Mouse (Mus musculus): ENCODE measurements at regions not wholly inside any gene's neighbourhood (a gene's known extent, or its start where the extent isn't known, plus 50 kb on each side); places are given as distances from the start of the nearest gene placed in this dataset.

DNA sequence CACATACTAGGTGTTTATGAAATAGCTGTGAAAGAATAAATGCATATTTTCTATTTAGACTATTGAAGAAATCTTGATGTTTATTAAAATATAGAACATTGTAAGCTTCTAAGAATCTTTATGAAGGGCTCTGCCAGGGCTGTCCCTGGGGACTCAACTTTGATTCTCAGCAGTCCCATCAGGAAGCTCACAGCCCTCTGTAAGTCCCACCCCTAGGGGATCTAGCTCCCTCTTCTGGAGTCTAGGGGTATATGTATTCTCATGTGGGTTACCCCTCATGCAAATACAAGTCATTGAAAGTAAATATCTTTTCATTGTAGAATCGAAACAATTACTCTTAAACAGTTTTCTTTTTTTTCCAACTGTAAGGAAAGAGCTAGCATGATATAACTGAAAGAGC, 521.6 kb downstream of the Nfib start:
- WGBS: 94% methylated on average over 1 of the region's 1 CpGs
- H3K27me3 ChIP-seq: no peaks in the 10 kb centered on the region
- no peak for ATAC-seq (ENCODE audit: insufficient number of reproducible peaks, insufficient read depth, low FRiP score, low TSS enrichment, low read depth)
- H3K4me2 ChIP-seq: no peak overlapping the region
- no peak overlapping the region for H3K9ac ChIP-seq
- no peak overlapping the region for H3K27ac ChIP-seq
- no peaks in the 10 kb centered on the region for H3K36me3 ChIP-seq
- no peak overlapping the region for H3K4me3 ChIP-seq
- H3K9me3 ChIP-seq: no peaks in the 10 kb centered on the region
- H3K4me1 ChIP-seq: no peaks in the 10 kb centered on the region

DNA sequence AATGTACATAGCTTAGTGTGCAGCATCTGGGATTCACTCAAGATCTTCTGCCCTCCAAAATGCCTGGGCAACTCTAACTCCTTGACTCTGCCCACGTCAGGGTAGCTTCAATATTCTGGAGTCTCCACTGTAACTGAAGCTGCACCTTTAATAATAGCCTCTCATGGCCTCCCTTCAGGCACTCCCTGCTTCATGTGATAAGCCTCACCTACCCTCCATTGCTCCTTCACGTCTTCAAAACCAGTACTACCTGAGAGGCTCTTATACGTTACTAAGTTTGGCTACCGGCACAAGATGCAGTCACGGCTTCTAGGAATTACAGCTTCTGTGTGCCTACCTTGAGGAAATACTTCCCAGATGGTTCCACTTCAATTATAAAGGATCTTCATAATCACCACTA, 527.4 kb downstream of the Nfib start:
- Histone ChIP-seq H3K9ac (no peak overlapping the region), H3K36me3 (no peaks in the 10 kb centered on the region), H3K4me3 (no peak overlapping the region), H3K27ac (no peak overlapping the region), H3K4me2 (no peak overlapping the region), H3K4me1 (peaks cover 17% of the 10 kb centered on the region), H3K27me3 (no peaks in the 10 kb centered on the region), H3K9me3 (no peaks in the 10 kb centered on the region)
- ATAC-seq (ENCODE audit: insufficient number of reproducible peaks, insufficient read depth, low FRiP score, low TSS enrichment, low read depth): no peak
- WGBS: 67% methylated on average over 5 of the region's 5 CpGs

DNA sequence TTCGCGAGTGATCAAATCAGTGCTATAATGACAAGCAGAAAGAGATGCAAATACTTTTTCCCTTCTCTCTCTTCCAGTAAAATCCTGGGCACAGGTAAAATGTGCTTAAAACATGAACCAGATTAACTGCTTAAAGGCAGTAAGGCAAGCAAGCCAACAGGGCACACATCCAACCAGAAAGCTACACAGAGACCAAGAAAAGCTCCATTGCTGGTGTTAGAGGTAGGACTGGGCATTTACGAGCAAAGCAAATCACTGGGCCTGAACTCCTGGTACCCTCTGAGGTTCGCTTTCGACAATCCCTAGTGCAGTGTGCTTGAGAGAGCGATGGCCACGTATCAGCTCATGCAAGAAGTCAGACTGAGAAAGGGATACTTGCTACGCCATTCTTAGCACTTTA, 528.8 kb downstream of the Nfib start:
- Histone ChIP-seq H3K9me3 (no peaks in the 10 kb centered on the region), H3K9ac (no peak overlapping the region), H3K4me1 (peaks cover 20% of the 10 kb centered on the region), H3K36me3 (no peaks in the 10 kb centered on the region), H3K4me2 (no peak overlapping the region), H3K27ac (no peak overlapping the region), H3K27me3 (no peaks in the 10 kb centered on the region), H3K4me3 (no peak overlapping the region)
- 94% methylated on average over 8 of the region's 8 CpGs for WGBS
- ATAC-seq (ENCODE audit: insufficient number of reproducible peaks, insufficient read depth, low FRiP score, low TSS enrichment, low read depth): no peak

DNA sequence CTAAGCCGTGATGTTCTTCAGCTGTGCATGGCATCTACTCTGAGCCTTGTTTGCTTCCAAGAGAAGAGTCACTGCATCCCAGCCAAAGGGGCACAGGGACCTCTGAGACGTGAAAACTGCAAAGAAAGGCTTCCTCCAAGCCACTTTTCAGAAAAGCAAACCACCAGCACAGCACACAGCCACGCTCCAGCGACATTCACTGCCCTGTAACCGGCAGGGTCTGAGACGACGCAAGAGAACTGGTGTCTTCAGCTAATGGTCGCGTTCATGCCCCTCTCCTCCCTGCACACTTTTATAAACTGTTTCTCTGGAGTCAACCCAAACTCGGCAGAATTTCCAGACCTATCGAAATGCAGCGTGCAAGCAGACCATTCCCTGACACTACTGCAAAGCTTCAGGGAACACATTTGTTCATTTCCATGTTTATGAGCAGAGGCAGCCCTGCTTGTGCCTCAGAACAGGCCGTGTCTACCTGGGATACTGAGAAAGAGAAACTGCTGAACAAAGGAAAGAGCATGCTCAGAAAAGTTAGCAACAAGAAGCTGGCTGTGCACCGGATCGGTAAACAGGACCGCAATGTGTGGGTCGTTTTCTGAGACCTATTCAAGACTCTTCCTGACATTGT, 532.0 kb downstream of the Nfib start:
- H3K27me3 ChIP-seq: no peaks in the 10 kb centered on the region
- no peaks in the 10 kb centered on the region for H3K36me3 ChIP-seq
- peaks cover 20% of the 10 kb centered on the region for H3K4me1 ChIP-seq
- 68% methylated on average over 17 of the region's 17 CpGs for WGBS
- no peak for ATAC-seq (ENCODE audit: insufficient number of reproducible peaks, insufficient read depth, low FRiP score, low TSS enrichment, low read depth)
- no peaks in the 10 kb centered on the region for H3K9me3 ChIP-seq
- peak overlapping the region; percentile 68 for H3K27ac ChIP-seq
- H3K4me3 ChIP-seq: no peak overlapping the region
- peak overlapping the region; percentile 21; the same call in 1 of the 2 replicates for H3K9ac ChIP-seq
- H3K4me2 ChIP-seq: no peak overlapping the region

DNA sequence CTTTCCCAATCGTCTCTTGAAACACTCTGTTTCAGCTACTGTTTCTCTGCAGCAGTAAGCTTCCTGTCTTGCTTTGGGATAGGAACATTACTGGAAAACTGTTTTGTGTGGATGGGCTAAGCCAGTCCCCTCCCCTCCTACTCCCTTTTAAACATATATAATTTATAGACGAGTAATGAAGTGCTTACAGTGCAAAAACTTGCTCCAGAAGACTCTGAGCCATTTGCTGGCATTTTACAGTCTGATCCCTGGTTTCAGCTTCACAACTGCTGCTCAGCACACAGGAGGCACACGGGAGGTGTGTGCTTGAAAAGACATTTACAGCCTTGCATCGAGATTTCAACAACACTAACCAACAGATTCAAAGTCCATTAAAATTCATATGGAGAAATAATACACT, 534.6 kb downstream of the Nfib start:
- ATAC-seq (ENCODE audit: insufficient number of reproducible peaks, insufficient read depth, low FRiP score, low TSS enrichment, low read depth): no peak

DNA sequence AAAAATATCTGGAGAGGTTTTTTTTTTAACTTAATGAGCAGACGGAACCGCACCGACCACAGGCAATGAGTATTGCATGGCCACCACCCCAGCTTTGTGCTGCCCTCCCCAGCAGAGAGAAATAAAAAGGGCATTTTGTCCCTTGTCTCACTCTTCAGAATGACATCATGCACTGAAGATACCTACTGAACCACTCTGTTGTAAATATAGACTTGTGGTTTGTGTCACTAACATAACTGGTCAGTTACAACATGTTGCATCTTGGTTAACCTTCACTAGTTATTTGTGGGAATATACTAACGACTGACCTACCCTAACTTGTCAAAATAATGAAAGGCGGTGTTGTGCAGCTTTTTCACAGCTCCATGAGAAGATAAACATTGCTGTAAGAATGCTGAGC, 537.5 kb downstream of the Nfib start:
- H3K4me3 ChIP-seq: no peak overlapping the region
- H3K36me3 ChIP-seq: no peaks in the 10 kb centered on the region
- H3K27me3 ChIP-seq: no peaks in the 10 kb centered on the region
- no peak overlapping the region for H3K27ac ChIP-seq
- WGBS: 88% methylated on average over 5 of the region's 5 CpGs
- no peak overlapping the region for H3K9ac ChIP-seq
- no peak overlapping the region for H3K4me2 ChIP-seq
- no peaks in the 10 kb centered on the region for H3K9me3 ChIP-seq
- H3K4me1 ChIP-seq: peaks cover 19% of the 10 kb centered on the region
- no peak for ATAC-seq (ENCODE audit: insufficient number of reproducible peaks, insufficient read depth, low FRiP score, low TSS enrichment, low read depth)

More for the DNA sequence above, 534.6 kb downstream of the Nfib start:
- no peak overlapping the region for H3K4me2 ChIP-seq
- H3K9me3 ChIP-seq: no peaks in the 10 kb centered on the region
- no peak overlapping the region for H3K9ac ChIP-seq
- no peaks in the 10 kb centered on the region for H3K36me3 ChIP-seq
- H3K27me3 ChIP-seq: no peaks in the 10 kb centered on the region
- no peak overlapping the region for H3K27ac ChIP-seq
- no peak overlapping the region for H3K4me3 ChIP-seq
- 57% methylated on average over 4 of the region's 4 CpGs for WGBS
- peaks cover 27% of the 10 kb centered on the region for H3K4me1 ChIP-seq

DNA sequence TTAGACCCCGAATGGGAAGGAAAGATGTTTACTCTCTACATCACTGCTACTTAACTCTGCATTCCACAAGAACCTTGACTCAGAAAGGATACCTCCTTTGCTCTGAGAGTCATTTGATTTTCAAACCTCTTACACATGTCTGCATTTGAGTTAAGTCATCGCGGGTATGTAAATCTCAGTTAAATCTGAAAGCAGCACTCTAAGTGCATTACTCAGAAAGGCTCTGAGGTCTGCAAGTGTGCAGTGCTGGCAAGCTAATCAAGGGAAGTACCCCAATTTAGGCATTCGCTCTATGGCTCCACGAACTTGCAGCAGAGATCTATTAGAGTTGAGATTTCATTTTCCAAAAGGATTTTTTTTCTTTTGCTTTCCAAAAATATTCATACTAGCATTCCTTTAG, 538.2 kb downstream of the Nfib start:
- Histone ChIP-seq H3K27me3 (no peaks in the 10 kb centered on the region), H3K27ac (no peak overlapping the region), H3K36me3 (no peaks in the 10 kb centered on the region), H3K4me2 (no peak overlapping the region), H3K4me3 (no peak overlapping the region), H3K9me3 (no peaks in the 10 kb centered on the region), H3K4me1 (peaks cover 17% of the 10 kb centered on the region), H3K9ac (no peak overlapping the region)
- ATAC-seq (ENCODE audit: insufficient number of reproducible peaks, insufficient read depth, low FRiP score, low TSS enrichment, low read depth): no peak
- WGBS: 64% methylated on average over 5 of the region's 5 CpGs

DNA sequence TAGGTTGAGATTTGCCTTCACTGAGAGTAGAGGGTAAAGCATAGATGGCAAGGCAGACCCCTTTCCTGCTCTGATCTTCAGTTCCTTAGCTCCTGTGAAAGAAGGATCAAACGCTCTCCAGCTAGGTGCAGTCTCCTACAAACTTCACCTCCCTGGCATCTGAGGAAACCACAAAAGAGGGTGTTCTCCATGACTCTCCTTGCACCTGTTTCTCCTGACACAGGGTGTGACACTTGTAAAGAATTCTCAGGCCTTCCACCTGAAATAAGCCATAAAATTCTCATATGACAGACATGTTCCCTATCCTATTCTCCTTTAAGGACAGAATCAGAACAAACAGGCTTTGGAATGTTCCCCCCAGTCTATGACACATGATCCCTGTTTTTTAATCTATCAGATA, 538.7 kb downstream of the Nfib start:
- 68% methylated on average over 1 of the region's 1 CpGs for WGBS
- Histone ChIP-seq H3K9me3 (no peaks in the 10 kb centered on the region), H3K27ac (no peak overlapping the region), H3K9ac (no peak overlapping the region), H3K36me3 (no peaks in the 10 kb centered on the region), H3K4me2 (no peak overlapping the region), H3K27me3 (no peaks in the 10 kb centered on the region), H3K4me3 (no peak overlapping the region), H3K4me1 (peaks cover 17% of the 10 kb centered on the region)
- ATAC-seq (ENCODE audit: insufficient number of reproducible peaks, insufficient read depth, low FRiP score, low TSS enrichment, low read depth): no peak

DNA sequence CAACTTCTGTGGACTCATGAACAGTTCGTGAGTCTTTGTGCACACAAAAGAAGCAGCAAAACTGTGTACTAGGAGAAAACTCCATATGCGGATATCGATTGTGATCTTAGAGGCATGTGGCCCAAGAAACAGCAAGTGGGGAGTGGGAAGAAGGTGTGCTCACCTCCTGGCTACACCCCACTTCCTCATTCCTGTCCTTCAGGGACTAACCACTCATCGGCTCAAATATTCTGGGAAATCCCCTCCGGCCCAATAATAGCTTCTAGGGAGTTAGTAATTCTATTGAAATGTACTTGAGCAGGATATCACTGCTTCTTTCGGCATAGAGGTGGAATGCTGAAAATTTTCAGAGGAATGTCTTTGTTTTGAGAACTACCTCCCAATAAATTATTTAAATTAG, 539.5 kb downstream of the Nfib start:
- H3K9ac ChIP-seq: no peak overlapping the region
- H3K27ac ChIP-seq: no peak overlapping the region
- WGBS: 72% methylated on average over 6 of the region's 6 CpGs
- H3K4me2 ChIP-seq: no peak overlapping the region
- H3K4me1 ChIP-seq: peaks cover 17% of the 10 kb centered on the region
- no peak overlapping the region for H3K4me3 ChIP-seq
- no peaks in the 10 kb centered on the region for H3K27me3 ChIP-seq
- no peaks in the 10 kb centered on the region for H3K36me3 ChIP-seq
- no peak for ATAC-seq (ENCODE audit: insufficient number of reproducible peaks, insufficient read depth, low FRiP score, low TSS enrichment, low read depth)
- no peaks in the 10 kb centered on the region for H3K9me3 ChIP-seq

DNA sequence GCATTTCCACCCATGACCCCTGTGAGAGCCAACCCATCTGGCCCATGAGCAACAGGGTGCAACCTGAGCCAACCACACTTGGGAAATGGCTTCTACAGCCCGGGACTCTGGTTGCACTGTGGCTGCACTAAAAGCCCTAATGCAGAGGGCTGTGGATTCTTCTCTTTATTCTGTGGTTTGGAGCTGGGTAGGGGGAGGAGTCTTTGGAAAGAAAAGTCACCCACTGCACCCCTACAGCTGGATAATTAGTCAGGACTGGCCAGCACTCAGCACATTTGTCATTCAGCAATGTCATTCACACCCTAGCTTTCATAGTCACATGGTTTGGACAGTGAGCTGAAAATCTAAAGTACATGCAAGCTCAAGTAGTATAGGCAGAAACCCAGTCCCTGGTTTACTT, 541.5 kb downstream of the Nfib start:
- H3K36me3 ChIP-seq: no peaks in the 10 kb centered on the region
- H3K4me3 ChIP-seq: no peak overlapping the region
- no peak overlapping the region for H3K9ac ChIP-seq
- peaks cover 17% of the 10 kb centered on the region for H3K4me1 ChIP-seq
- WGBS: 28% methylated on average over 1 of the region's 1 CpGs
- no peaks in the 10 kb centered on the region for H3K9me3 ChIP-seq
- no peaks in the 10 kb centered on the region for H3K27me3 ChIP-seq
- no peak overlapping the region for H3K4me2 ChIP-seq
- H3K27ac ChIP-seq: no peak overlapping the region
- ATAC-seq (ENCODE audit: insufficient number of reproducible peaks, insufficient read depth, low FRiP score, low TSS enrichment, low read depth): no peak

DNA sequence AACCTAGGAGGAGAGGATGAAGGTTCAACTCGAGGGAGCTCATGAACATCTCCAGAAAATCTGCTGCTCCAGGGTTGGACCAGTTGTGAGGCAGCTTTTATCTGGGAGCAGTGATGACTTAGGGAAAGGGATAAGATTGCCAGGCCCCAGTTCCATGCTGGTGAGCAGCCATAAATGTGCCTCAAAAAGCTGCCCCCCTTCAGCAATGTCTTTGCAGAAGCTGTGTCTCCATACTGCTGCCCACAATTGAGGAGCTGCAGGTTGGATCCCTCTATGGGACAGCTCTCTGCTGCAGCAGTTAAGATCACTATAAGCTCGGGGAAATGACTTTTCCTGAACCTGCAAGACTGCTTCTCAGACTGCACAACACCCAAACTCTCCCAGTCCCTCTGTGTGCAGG, 543.7 kb downstream of the Nfib start:
- Histone ChIP-seq H3K27ac (no peak overlapping the region), H3K27me3 (no peaks in the 10 kb centered on the region), H3K9me3 (no peaks in the 10 kb centered on the region), H3K9ac (no peak overlapping the region), H3K4me3 (no peak overlapping the region), H3K4me2 (no peak overlapping the region), H3K4me1 (peaks cover 15% of the 10 kb centered on the region), H3K36me3 (no peaks in the 10 kb centered on the region)
- no peak for ATAC-seq (ENCODE audit: insufficient number of reproducible peaks, insufficient read depth, low FRiP score, low TSS enrichment, low read depth)
- 72% methylated on average over 2 of the region's 2 CpGs for WGBS

DNA sequence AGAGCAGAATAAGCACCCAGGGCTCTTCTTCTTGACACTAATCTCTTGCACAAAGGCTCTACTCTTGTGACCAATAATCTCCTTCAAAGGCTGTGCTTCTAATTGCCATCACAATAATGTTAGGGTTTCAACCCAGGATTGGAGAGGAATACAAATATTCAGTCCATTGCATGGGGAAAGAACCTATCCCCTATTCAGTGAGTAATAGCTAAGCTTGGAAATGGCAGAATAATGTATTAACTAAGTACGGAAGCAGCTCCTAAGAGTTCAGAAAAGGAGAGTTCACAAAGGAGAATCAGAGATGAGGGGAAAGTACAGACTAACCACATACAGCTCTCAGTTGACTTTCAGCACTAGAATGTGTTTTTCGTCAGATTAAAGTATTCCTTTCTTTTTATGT, 544.3 kb downstream of the Nfib start:
- Histone ChIP-seq H3K27ac (no peak overlapping the region), H3K27me3 (no peaks in the 10 kb centered on the region), H3K4me3 (no peak overlapping the region), H3K9me3 (no peaks in the 10 kb centered on the region), H3K9ac (no peak overlapping the region), H3K36me3 (no peaks in the 10 kb centered on the region), H3K4me2 (no peak overlapping the region), H3K4me1 (peaks cover 13% of the 10 kb centered on the region)
- 89% methylated on average over 2 of the region's 2 CpGs for WGBS
- ATAC-seq (ENCODE audit: insufficient number of reproducible peaks, insufficient read depth, low FRiP score, low TSS enrichment, low read depth): no peak

DNA sequence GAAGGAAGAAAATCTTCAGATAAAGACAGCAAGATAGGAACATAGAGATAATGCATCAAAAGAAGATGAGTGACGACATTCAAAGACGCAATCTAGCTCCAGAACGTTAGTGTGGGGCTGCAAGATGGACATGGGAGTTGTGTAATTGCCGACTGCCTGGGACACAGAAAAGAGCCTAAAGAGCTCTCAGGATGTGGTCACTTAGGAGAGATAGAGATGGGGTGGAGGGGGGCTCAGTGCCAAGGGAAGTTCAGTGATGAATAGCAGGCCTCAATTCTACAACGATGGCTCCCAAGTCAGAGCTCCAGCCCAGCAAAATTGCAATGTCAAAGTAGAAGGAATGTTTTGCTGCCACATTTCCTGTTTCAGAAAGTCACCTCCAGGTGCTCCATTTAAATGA, 545.3 kb downstream of the Nfib start:
- Histone ChIP-seq H3K4me3 (no peak overlapping the region), H3K9ac (no peak overlapping the region), H3K4me1 (peaks cover 19% of the 10 kb centered on the region), H3K27ac (no peak overlapping the region), H3K36me3 (no peaks in the 10 kb centered on the region), H3K4me2 (no peak overlapping the region), H3K9me3 (no peaks in the 10 kb centered on the region), H3K27me3 (no peaks in the 10 kb centered on the region)
- no peak for ATAC-seq (ENCODE audit: insufficient number of reproducible peaks, insufficient read depth, low FRiP score, low TSS enrichment, low read depth)
- 65% methylated on average over 5 of the region's 5 CpGs for WGBS
